Mouse (Mus musculus) B cell, adult 2 months (primary cell): ENCODE measurements around the gene Cachd1.

Experiments used
- DNase-seq, 2 experiments: peaks; one replicate each; pipeline ENCODE4 v3.0.0; 2022

The Cachd1 gene

GRCm38 (mm10) chr4:101071570-101071969 is 295.1 kb downstream of the Cachd1 start:
- DNase-seq: no peak

GRCm38 (mm10) chr4:101076425-101076824 is 299.9 kb downstream of the Cachd1 start:
- no peak for DNase-seq
